In the genomic region with DNA sequence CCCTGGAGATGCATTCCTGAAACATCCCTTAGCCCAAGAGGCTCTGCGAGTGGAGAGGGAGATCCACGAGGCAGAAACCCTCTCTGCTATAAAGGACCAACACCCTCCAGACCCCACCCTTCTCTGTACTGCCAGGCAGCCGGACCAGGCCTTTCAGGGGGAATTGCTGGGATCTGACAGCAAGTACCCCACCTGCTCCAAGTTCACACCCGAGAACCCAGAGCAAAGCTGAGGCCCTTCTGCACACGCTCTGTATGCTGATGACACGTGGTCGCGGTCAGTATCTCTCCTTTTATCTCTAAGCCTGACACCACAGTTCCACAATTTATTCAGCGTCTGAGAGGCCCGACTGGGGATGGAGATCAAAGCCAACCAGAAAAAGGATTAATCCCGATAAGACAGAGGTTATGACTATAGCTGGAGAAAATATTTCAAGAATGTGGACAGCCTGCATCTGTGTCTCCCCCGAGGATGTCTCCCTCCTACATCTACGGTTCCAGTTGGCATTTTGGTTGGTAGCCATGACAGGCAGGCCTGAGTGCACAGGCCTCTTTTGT, we compare ENCODE assay signal across 21 mouse cellular contexts.
DNase-seq lines count a peak whose midpoint lies in the region; ATAC-seq and TF ChIP-seq lines count a peak whose summit lies in the region.
"Had no signal": no experiment of that assay in that cellular context is flagged by ENCODE, and none has a peak within 500 bp of the region (broad histone marks: within the 10 kb centered on the region; RNA-seq: fewer than 3 reads in every experiment).

No protein-coding gene starts in this region.

- H3K27me3 ChIP-seq in heart, embryonic 10.5 days (ENCODE audit: insufficient read depth, poor library complexity, severe bottlenecking): no peaks in the 10 kb centered on the region
- H3K27me3 ChIP-seq in limb, embryonic 13.5 days: no peaks in the 10 kb centered on the region
- no peaks in the 10 kb centered on the region for H3K27me3 ChIP-seq in midbrain, embryonic 15.5 days (replicated peaks)
- H3K27me3 ChIP-seq: heart, embryonic 13.5 days; neural tube, embryonic 13.5 days; stomach, embryonic 15.5 days had no signal

- H3K4me2 ChIP-seq in limb, embryonic 13.5 days (replicated peaks): no peak overlapping the region
- H3K4me2 ChIP-seq in midbrain, embryonic 15.5 days: no peak overlapping the region
- H3K4me2 ChIP-seq: heart, embryonic 13.5 days; neural tube, embryonic 13.5 days; stomach, embryonic 15.5 days had no signal

- peak; percentile 86 for ATAC-seq in limb, embryonic 13.5 days (ENCODE audit: low FRiP score, low read depth)
- ATAC-seq in midbrain, embryonic 15.5 days (replicated peaks): no peak
- ATAC-seq: activated CD4-positive, CD25-positive, alpha-beta regulatory T cell, adult 4 months had no signal

- no peak overlapping the region for H3K27ac ChIP-seq in heart, embryonic 10.5 days
- no peak overlapping the region for H3K27ac ChIP-seq in limb, embryonic 13.5 days
- 0 out of 2 replicates have a peak overlapping the region, but pooled peaks have one; percentile 15 for H3K27ac ChIP-seq in midbrain, embryonic 15.5 days
- H3K27ac ChIP-seq: heart, embryonic 13.5 days; neural tube, embryonic 13.5 days; stomach, embryonic 15.5 days had no signal

- no peaks in the 10 kb centered on the region for H3K9me3 ChIP-seq in heart, embryonic 10.5 days
- no peaks in the 10 kb centered on the region for H3K9me3 ChIP-seq in limb, embryonic 13.5 days
- H3K9me3 ChIP-seq in midbrain, embryonic 15.5 days: no peaks in the 10 kb centered on the region
- H3K9me3 ChIP-seq: heart, embryonic 13.5 days; stomach, embryonic 15.5 days had no signal

- H3K4me3 ChIP-seq in heart, embryonic 10.5 days: no peak overlapping the region
- no peak overlapping the region for H3K4me3 ChIP-seq in limb, embryonic 13.5 days
- H3K4me3 ChIP-seq in midbrain, embryonic 15.5 days: no peak overlapping the region
- H3K4me3 ChIP-seq: heart, embryonic 13.5 days; neural tube, embryonic 13.5 days; stomach, embryonic 15.5 days had no signal

- WGBS in heart, embryonic 10.5 days: 45% methylated on average over 13 of the region's 13 CpGs
- 52% methylated on average over 13 of the region's 13 CpGs for WGBS in limb, embryonic 13.5 days
- WGBS in midbrain, embryonic 15.5 days: 28% methylated on average over 13 of the region's 13 CpGs

- no peak for TF ChIP-seq CTCF in brain, embryonic 14.5 days (IDR thresholded peaks at IDR 0.05; ENCODE audit: borderline replicate concordance, extremely low read depth, insufficient read depth, insufficient read length)

- DNase-seq in heart, adult 11 months: peak; percentile 77
- DNase-seq in heart, embryonic 10.5 days (ENCODE audit: low spot score): no peak
- DNase-seq in brain, embryonic 14.5 days (ENCODE audit: low read depth): peak; percentile 37
- no peak for DNase-seq in thymus, postnatal 25 days
- no peak for DNase-seq in cerebellum, postnatal 10 days
- DNase-seq in layer of hippocampus, adult 9-11 months: no peak
- DNase-seq: adrenal gland, postnatal 36 days; cerebellum, postnatal 14 days; gastrocnemius, postnatal 36 days; kidney, adult 11 months; kidney, postnatal 25 days; liver; lung, adult 18-20 months; right cerebral cortex, postnatal 14 days; thymus, adult 2 months had no signal

- no peak overlapping the region for H3K9ac ChIP-seq in limb, embryonic 13.5 days
- no peak overlapping the region for H3K9ac ChIP-seq in midbrain, embryonic 15.5 days
- H3K9ac ChIP-seq: heart, embryonic 13.5 days; neural tube, embryonic 13.5 days; stomach, embryonic 15.5 days had no signal

- TF ChIP-seq POLR2A in brain, embryonic 14.5 days (IDR thresholded peaks at IDR 0.05; ENCODE audit: borderline replicate concordance, extremely low read depth, insufficient read depth, insufficient read length, poor library complexity, severe bottlenecking): no peak

- peaks cover 9% of the 10 kb centered on the region for H3K4me1 ChIP-seq in heart, embryonic 10.5 days
- H3K4me1 ChIP-seq in limb, embryonic 13.5 days: 0 out of 2 replicates have a peak, but pooled peaks cover 4% of the 10 kb centered on the region
- H3K4me1 ChIP-seq in midbrain, embryonic 15.5 days: peaks cover 8% of the 10 kb centered on the region
- H3K4me1 ChIP-seq: neural tube, embryonic 13.5 days; stomach, embryonic 15.5 days had no signal

- no peaks in the 10 kb centered on the region for H3K36me3 ChIP-seq in heart, embryonic 10.5 days
- H3K36me3 ChIP-seq in limb, embryonic 13.5 days: no peaks in the 10 kb centered on the region
- no peaks in the 10 kb centered on the region for H3K36me3 ChIP-seq in midbrain, embryonic 15.5 days (replicated peaks)
- H3K36me3 ChIP-seq: heart, embryonic 13.5 days; neural tube, embryonic 13.5 days; stomach, embryonic 15.5 days had no signal

Comparison
In these comparisons a context has a peak if more than half of its experiments do, and no peak if none do; other contexts are left out.
1. DNase-seq: peak in heart, adult 11 months (single experiment) and brain, embryonic 14.5 days (single experiment); none in heart, embryonic 10.5 days (single experiment), thymus, postnatal 25 days (single experiment), cerebellum, postnatal 10 days (0 of 2) and layer of hippocampus, adult 9-11 months (single experiment).